Mouse (Mus musculus) inflammation-experienced regulatory T-cells, adult 6 months (primary cell): Measurements from ENCODE around the gene Sugp2. TPM values are rescaled to one million over a fixed set of nuclear protein-coding genes. Genes with fewer than 3 reads are reported as not detected.

ENCODE experiments used
- polyA plus RNA-seq, 3 experiments: library from polyadenylated mRNA; unstranded; fragments of 100-300 nt; shearing (Covaris generic); gene quantifications; one replicate each; pipeline ENCODE4 v1.2.1; 2017

Gene Sugp2
- polyA plus RNA-seq, 3 experiments from 2014 or later, result 12.6 to 23.3 (median 20.8) TPM

Other genes starting within 250 kb of the Sugp2 start
- 10 to 100 TPM; 20.1 to 29.0 (median 23.2) TPM for gene Gatad2a, start 237.8 kb upstream of the Sugp2 start, polyA plus RNA-seq
- 10 to 100 TPM; 35.3 to 56.2 (median 45.5) TPM for gene Mau2, start 191.5 kb upstream of the Sugp2 start, polyA plus RNA-seq
- 10 to 100 TPM; 38.0 to 52.9 (median 52.6) TPM for gene Sugp1, start 191.4 kb upstream of the Sugp2 start, polyA plus RNA-seq
- gene Tm6sf2, start 161.3 kb upstream of the Sugp2 start, polyA plus RNA-seq, result under 1 TPM in 2 of 3 experiments, not detected in 1; 0.59 to 0.94 TPM
- gene Hapln4, start 150.8 kb upstream of the Sugp2 start, polyA plus RNA-seq, result not detected
- not detected for gene Ncan, start 113.4 kb upstream of the Sugp2 start, polyA plus RNA-seq
- gene Nr2c2ap, start 102.9 kb upstream of the Sugp2 start, polyA plus RNA-seq, result 10 to 100 TPM; 37.8 to 49.3 (median 40.1) TPM
- gene Rfxank, start 95.1 kb upstream of the Sugp2 start, polyA plus RNA-seq, result 10 to 100 TPM; 36.6 to 71.1 (median 66.0) TPM
- gene Borcs8, start 94.7 kb upstream of the Sugp2 start, polyA plus RNA-seq, result 10 to 100 TPM; 83.2 to 86.8 (median 86.6) TPM
- 1 to 10 TPM in 1 of 3 experiments, under 1 TPM in 2; 0.29 to 2.2 (median 0.36) TPM for gene Mef2b, start 94.5 kb upstream of the Sugp2 start, polyA plus RNA-seq
- gene Tmem161a, start 61.9 kb upstream of the Sugp2 start, polyA plus RNA-seq, result 10 to 100 TPM; 20.8 to 30.3 (median 23.3) TPM
- 10 to 100 TPM in 2 of 3 experiments, 1 to 10 TPM in 1; 5.1 to 15.7 (median 11.2) TPM for gene Slc25a42, start 21.9 kb upstream of the Sugp2 start, polyA plus RNA-seq
- gene Armc6, start 240 bp downstream of the Sugp2 start, polyA plus RNA-seq, result 1 to 10 TPM; 6.0 to 9.0 (median 6.4) TPM
- gene Homer3, start 48.6 kb downstream of the Sugp2 start, polyA plus RNA-seq, result under 1 TPM in 2 of 3 experiments, not detected in 1; 0.39 to 0.81 TPM
- gene Ddx49, start 68.3 kb downstream of the Sugp2 start, polyA plus RNA-seq, result 10 to 100 TPM; 46.0 to 58.6 (median 51.4) TPM
- 100 to 1,000 TPM; 303 to 304 (median 304) TPM for gene Cope, start 68.3 kb downstream of the Sugp2 start, polyA plus RNA-seq
- gene Cers1, start 81.5 kb downstream of the Sugp2 start, polyA plus RNA-seq, result not detected
- gene Gdf1, start 95.6 kb downstream of the Sugp2 start, polyA plus RNA-seq, result under 1 TPM in 2 of 3 experiments, not detected in 1; 0.41 to 0.55 TPM
- 10 to 100 TPM; 13.6 to 17.4 (median 14.2) TPM for gene Upf1, start 119.1 kb downstream of the Sugp2 start, polyA plus RNA-seq
- gene Comp, start 139.3 kb downstream of the Sugp2 start, polyA plus RNA-seq, result under 1 TPM in 2 of 3 experiments, not detected in 1; 0.24 to 0.40 TPM
- 1 to 10 TPM; 5.0 to 8.7 (median 7.2) TPM for gene Crtc1, start 205.4 kb downstream of the Sugp2 start, polyA plus RNA-seq
- 10 to 100 TPM in 1 of 3 experiments, 1 to 10 TPM in 2; 6.5 to 10.4 (median 8.8) TPM for gene Klhl26, start 242.7 kb downstream of the Sugp2 start, polyA plus RNA-seq